Mouse (Mus musculus) liver, adult (tissue): Measurements from ENCODE around the gene Mpv17l2.

Experiments
- GATA4 ChIP-seq: IDR thresholded peaks from 2 replicates; pipeline ENCODE4 v1.6.1; 2014; ENCODE audit warnings: mild to moderate bottlenecking, low read length; ENCODE audit not compliant: insufficient replicate concordance

Mpv17l2 gene

DNA sequence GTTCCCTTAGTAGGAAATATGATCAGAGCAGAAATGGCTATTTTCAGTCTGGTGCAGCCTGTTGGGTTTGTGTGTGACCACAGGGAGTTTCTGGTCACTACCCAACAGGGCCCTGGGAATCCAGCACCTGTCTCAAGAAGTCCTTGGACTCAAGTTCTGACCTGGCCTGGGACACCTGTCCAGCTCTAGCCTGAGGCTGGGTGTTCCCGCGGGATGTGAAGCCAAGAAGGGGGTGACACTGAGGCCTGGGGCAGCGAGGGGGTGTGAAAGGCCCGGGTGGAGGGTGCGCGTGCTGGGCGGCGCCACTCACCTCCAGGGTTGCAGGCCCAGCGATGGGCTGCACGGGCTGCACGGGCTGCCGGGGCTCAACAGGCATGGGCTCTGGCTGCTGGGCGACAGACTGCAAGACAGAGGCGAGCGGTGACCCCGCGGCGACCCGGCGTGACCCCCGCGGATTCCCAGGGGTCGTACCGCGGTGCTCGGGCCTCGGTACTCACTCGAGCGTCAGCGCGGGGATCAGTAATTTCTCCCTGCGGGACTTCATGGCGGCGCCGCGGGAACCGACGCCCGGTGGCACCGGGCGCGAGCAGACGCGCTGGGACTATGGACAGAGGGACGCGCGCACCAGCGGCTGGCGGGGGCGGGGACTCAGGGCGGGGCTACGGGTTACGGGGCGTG lies 35.8 kb upstream of the Mpv17l2 start:
- no peak for TF ChIP-seq GATA4

DNA sequence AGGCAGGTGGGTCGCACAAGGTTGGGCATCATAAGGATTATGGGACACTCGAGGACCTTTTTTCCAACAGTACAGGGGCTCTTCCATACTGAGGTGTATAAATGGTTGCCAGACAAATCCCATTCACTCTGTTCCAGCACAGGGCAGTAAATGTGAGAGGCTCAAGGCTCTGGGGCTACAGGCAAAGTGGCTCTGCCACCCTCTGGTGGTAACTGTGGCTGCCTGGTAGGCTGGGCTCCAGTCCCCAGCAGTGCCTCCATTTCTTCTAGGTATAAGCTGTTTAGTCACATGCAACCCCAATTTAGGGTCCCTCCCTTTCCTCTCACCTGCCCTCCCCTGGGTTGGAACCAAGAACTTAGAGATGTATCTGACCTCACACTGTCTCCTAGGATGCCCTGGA lies 34.6 kb upstream of the Mpv17l2 start:
- TF ChIP-seq GATA4, result no peak

DNA sequence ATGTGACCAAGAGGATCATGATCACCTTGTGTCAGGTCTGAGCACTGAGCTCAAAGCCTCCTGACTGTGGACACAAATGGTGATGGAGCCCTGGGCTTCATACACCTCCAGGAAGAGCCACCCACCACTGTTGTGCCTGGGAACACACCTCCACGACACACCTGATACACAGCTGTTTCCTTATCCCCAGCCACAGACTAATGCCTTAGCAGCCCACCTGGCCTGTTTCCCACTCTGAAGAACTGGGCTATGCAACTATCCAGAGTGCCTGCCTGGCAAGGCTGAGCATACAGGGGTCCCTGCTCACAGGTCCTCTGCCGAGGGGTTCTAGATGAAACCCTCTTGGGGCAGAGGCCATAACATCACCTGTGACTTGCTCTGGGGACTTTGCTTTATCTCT lies 33.5 kb upstream of the Mpv17l2 start:
- no peak for TF ChIP-seq GATA4

DNA sequence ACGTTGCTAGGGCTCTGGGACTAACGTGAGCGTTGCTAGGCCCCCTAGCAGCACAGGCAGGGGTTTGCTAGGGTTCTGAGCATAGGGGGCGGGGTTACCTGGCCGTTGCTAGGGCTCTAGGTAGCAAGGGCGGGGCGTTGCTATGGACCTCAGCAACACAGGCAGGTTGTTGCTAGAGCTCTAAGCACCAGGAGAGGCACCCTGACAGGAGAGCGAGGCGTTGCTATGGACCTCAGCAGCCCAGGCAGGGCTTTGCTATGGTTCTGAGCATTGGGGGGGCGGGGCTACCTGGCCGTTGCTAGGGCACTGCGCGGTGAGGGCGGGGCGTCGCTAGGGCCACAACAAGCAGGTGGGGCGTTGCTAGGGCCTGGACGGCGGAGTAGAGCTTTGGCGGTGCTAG lies 32.0 kb upstream of the Mpv17l2 start:
- TF ChIP-seq GATA4, result no peak

DNA sequence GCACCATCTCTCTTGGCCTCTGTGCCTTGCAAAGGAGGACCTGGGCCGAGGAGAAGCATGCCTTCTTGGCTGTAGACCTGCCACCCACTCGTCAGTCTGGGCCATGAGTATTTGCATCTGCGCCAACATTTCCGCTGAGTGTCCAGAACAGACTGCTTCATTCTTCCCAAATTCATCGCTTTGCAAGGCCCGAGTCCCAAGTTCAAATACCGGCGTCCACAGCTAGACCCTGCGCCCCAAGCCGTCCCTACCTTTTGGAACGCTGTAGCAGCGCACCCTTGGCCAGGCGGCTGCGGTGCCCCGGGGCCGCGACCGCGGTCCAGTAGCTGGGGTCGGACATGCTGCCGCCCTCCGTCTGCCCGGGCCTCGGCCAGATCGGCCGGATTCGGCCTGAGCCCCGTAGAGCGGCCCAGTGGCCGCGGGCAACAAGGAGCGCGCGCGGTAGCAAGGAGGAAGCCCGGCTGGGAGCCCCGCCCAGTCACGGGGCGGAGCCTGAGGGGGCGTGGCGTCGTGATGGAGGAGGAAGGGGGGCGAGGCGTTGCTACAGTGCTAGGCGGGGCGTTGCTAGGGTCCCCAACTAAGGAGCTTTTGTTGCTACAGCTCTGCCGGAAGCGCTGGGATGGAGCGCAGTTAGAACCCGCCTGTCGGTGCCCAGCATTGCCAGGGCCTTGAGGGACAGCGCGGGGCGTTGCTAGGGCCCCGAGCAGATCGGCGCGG lies 31.4 kb upstream of the Mpv17l2 start:
- no peak for TF ChIP-seq GATA4

DNA sequence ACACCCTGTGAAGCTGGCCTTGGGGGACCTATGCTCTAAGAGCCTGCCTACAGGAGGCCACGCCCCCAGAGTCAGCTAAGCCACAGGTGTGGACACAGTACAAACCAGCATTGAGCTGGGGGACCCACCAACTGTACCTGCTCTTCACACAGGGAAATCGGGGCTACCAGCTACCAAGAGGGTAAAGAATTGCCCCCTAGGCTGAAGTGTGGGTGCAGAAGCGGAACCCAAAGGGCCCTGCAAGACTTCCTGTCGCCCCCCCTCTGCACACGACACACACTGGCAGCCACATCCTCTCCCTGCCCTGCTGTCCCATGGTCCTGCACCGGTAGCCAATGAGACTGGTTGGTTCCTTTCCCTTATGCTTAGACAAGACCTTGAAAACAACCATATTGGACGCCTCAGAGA lies 30.6 kb upstream of the Mpv17l2 start:
- no peak for TF ChIP-seq GATA4

DNA sequence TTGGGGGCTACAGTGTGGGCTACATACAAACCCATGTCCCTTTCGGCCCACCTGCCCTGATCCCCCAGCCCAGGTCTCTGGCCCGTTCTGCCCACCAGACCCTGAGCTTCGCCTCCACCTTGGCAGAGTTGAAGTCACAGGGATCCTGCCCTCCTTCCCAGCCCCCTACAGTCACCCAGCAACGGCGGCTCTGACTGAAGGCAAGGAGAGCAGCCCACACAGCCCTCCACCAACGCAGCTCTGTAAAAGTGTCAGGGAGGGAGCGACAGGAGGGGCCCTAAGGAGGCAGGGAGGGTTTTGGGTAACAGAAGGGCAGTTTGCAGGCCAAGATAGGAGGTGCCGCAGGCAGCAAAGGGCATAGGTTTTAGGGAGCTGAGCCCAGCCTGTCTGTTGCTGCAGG lies 30.1 kb upstream of the Mpv17l2 start:
- TF ChIP-seq GATA4, result no peak

DNA sequence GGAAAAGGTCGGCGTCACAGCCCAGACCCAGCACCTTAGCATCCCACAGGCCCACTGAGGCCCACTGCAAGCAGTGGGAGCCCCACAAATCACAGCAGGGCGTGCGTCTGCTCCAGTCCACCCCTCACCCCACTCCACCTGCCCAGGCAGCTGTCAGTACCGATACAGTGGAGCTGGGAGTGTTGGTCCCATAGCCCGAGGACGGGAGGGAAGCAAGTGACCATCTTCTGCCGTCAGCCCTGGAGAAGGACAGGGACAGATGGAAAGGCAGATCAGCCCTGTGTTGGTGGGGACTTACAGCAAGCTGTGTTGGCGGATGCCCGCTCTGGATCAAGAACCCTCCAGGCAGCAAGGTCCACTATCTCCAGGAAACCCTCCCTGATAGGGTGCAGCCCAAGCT lies 28.3 kb upstream of the Mpv17l2 start:
- peak; percentile 66; the same call in 1 of the 2 replicates for TF ChIP-seq GATA4

DNA sequence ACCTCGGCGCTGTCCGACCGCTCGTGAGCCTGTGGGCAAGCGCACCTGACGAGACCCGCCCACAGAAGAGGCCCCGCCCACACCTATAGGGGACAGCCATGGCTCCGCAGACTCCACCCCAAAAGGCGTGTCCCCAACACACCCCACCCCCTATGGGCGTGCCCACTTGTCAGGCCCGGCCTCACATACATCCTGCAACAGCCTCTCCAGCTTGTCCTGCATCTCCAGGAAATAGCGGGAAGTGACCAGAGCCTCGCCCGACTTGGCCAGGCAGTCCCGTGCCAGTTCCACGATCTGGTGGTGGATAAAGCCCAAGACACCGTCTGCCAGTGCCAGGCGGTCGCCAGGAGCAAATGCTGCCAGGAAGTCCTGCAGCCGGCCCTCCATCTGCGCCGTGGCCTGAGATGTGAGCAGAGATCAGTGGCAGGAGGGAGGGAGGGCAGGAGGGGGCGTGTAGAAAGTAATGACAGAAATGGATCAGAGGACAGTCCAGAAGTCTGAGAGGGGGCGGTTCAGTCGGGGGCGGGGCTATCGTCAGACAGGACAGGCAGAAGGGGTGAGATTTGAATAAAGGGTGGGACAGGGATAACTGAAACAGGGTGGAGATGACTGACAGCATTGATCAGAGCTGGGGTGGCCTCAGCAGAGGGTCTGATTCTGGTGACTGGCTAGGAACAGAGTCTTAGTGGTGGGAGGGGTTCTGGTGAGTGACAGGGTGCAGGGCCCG lies 27.4 kb upstream of the Mpv17l2 start:
- no peak for TF ChIP-seq GATA4

DNA sequence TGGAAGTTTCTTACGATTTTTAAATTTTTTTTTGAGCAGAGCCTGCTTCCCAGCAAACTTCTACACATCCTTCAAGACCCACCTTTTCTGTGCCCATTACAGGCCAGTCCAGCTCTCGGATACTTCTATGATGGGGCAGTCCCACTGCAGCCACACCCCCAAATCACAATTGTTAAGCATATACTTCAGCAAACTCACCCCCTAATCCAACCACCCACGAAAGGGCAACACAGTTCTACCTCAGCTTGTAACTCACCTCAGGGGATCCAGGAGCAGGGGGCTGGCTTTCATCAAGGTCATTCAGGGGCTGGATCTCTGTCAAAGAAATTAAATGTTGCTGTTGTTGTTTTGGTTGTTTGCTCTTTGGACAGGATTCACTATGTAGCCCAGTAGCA lies 26.3 kb upstream of the Mpv17l2 start:
- no peak for TF ChIP-seq GATA4

DNA sequence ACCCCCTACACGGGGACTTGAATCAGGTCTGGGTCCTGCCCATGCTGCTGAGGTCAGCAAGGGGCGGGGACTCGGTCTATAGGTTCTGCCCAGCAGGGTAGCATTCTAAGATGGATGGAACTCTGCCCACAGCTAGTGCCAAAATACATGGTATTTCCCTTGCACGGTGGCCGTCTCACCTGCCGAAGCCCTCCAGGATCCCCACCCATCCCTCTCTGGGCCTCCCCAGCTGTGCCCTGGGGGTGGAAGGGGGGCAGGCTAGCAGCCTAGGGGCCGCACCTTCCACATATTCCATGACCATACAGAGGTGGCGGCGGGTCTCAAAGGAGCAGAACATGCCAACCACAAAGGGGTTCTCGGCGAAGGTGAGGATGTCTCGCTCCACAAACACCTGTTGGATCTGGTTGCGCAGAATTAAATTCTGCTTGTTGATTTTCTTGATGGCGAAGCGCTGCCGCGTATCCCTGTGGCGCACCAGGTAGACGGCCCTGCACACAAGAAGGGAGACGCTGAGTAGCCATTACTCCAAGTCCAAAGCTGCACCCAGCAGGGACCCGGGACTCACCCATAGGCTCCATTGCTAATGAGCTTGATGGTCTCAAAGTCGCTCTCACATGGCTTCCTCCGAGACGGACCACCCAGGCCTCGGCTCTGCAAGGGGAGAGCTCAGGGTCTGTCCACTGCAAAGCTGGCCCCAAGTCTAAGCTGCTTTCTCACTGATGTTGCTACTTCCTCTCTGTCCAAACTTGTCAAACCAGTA lies 25.7 kb upstream of the Mpv17l2 start:
- TF ChIP-seq GATA4, result no peak

DNA sequence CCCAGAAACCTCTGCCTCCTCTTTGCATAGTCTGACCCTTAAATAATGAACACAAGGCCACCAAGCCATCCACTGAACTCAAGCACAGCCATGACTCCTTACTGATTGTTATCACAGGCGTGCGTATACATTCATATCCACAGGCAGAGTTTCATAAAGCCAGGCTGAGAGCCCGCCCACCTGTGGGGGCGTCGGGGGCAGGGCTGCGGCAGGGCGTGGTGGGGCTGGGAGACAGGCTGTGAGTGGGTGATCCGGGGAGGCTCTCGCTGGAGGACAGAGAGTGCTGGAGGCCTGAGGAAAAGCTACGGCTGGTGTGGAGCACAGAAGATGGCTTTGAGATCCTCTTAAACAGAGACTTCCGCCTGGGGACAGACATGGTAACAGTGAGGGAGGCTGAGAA lies 19.3 kb upstream of the Mpv17l2 start:
- TF ChIP-seq GATA4, result no peak

DNA sequence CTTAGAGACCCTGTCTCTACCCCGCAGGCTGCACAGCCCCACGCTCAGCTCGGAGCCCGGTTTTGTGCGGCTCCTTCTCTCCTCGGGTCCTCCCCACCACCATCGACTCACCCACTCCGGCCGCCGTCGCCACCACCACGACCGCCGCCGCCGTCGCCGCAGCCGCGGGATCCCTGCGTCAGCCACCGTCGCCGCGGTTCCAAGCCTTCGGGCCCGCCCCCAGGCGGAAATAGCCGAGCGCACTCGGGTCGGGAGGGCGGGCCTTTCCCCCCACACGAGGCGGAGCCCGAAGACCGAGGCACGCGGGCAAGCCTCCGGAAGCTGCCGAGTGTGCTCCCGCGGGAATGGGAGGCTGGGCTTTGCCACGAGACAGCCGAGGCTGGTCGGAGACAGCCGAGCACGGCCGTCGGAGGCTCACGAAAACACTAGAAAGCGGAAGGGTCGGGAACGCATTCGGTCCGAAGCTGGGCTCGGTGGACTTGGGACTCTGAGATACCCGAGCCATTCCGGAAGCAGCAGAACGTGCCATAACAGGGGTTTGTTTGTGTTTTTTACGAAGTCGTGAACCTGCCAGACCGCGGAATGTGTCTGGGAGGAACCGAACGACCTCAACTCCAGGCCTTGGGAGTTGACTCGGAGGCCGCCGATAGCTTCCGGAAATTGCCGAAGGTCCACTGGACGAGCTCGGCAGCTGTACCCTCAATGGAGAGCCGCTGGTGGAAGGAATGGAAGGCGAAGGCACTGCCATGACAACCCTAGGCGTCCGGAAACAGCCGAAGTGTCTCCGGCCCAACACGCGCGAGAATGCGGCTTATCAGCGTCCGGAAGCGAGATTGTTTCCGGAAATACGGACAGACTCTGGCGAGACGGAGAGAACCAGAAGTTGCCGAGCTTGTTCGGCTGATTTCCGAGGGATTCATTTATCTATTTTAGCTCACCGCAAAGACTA lies 16.0 kb upstream of the Mpv17l2 start, which contains the start of gene Pik3r2:
Gene Pik3r2 (minus strand): TSS at position 218 of the 949 bp plus-strand sequence.
- TF ChIP-seq GATA4, result peak; percentile 99

DNA sequence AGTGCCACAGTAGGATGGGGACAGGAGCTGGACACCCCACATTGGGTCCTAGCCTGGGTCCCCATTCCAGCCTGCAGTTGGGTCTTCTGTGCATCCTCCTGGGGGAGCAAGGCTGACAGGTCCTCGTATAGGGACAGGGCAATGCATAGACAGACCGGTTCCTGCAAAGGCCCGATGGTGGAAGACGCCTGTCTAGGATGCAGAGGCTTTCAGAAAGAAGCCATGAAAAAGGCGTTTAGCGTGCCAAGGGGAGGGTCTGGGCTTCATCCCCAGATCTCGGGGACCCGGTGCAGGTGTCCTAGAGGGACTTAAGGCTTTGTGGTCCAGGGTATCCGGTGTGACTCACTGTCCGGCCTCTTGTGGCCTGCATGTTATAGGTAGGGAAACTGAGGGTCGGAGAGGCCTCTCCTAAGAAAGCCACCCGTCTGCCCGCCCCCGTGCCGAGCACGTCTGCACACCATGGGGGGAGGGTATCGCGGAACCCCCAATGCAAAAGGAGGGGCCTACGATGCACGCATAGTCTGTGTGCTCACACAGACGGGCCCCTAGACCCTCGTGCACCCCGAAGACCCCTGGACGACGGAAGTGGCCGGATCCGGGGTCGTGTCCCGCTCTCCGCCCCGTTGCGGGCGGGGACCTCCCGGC lies 15.2 kb upstream of the Mpv17l2 start:
- TF ChIP-seq GATA4, result no peak
